21 mouse cellular contexts compared by ENCODE assay signal in the genomic region with DNA sequence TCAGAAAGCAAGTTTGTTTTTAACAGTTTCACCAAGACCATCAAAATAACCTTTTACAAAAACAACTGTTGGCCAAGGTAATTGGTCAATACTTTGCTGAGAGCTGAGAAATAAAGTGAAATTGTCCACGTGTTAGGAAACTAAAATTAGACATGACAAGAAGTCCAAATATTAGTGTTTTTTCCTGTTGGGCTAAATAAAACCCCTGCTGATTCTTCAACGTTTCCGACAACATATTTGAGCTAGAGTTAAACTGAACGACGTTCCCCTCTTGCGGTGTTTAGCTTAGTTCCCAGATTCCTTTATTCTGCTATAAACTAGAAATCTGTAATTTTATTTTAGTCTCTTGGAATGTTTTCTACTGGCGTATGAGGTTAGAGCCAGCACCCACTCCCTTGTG.
"Had no signal": no experiment of that assay in that cellular context is flagged by ENCODE, and none has a peak within 500 bp of the region (broad histone marks: within the 10 kb centered on the region; RNA-seq: fewer than 3 reads in every experiment).

No protein-coding gene starts in this region.

- H3K4me3 ChIP-seq: intestine, embryonic 15.5 days; kidney, embryonic 15.5 days; limb, embryonic 10.5 days; limb, embryonic 13.5 days; midbrain, embryonic 13.5 days; myocyte; neural tube, embryonic 13.5 days; stomach, embryonic 15.5 days had no signal

- DNase-seq: kidney, adult 11 months; kidney, postnatal 10 days; kidney, postnatal 4 days; layer of hippocampus, adult 9-11 months; layer of hippocampus, postnatal 36 days; liver, postnatal 0 days; lung, embryonic 14.5 days; retina, postnatal 1 day; right cerebral cortex, postnatal 25 days; spleen, adult 18-20 months; thymus, postnatal 25 days had no signal

- H3K4me1 ChIP-seq: intestine, embryonic 15.5 days; kidney, embryonic 15.5 days; stomach, embryonic 15.5 days had no signal

- H3K27ac ChIP-seq: intestine, embryonic 15.5 days; kidney, embryonic 15.5 days; limb, embryonic 10.5 days; limb, embryonic 13.5 days; liver, embryonic 14.5 days; macrophage; midbrain, embryonic 13.5 days; neural tube, embryonic 13.5 days; stomach, embryonic 15.5 days had no signal
